Mouse (Mus musculus): Measurements from ENCODE around the gene Mrpl33.

- no peak for TF ChIP-seq POLR2A (IDR thresholded peaks at IDR 0.05; ENCODE audit: low read depth, low read length)
- no peak for TF ChIP-seq CTCF (IDR thresholded peaks at IDR 0.05; ENCODE audit: extremely low read depth, insufficient read length, insufficient replicate concordance, low read depth, low read length)
Measured at GRCm38 (mm10) chr5:31699397-31699796, 102.7 kb downstream of the Mrpl33 start.
